Mouse (Mus musculus): ENCODE measurements around the gene Xpo4.

DNA sequence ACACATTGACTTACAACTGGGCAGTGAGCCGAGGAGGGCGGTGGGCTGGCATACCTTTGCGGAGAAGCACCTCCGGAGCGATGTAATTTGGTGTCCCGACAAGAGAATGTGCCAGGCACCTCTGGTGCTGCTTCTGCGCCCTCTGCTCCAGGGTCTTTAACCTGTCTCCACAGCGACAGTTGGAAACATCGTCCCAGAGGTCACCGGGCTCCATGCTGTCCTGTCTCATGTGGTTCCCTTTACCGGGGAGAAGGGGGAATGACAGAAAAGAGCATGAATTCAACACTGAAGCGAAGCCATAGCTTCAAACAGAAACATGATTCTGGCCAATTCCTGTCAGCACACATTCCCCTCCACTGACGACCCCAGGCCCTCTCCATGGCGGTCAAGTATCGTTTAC lies 30.8 kb upstream of the Xpo4 start:
- TF ChIP-seq GATA1 (IDR thresholded peaks at IDR 0.05; ENCODE audit: low read length) (no peak), TAL1 (IDR thresholded peaks at IDR 0.05; ENCODE audit: low read length) (no peak)

Measured in erythroblast, embryonic 14.5 days (primary cell).